In genomic region chr10:80171252-80171651, GRCm38 (mm10) we compare ENCODE assay signal across 10 mouse cellular contexts. TPM values are rescaled to one million over a fixed set of nuclear protein-coding genes. Genes with fewer than 3 reads are reported as not detected.
DNase-seq lines count a peak whose midpoint lies in the region; ATAC-seq lines count a peak whose summit lies in the region.
"Had no signal": no experiment of that assay in that cellular context is flagged by ENCODE, and none has a peak within 500 bp of the region (broad histone marks: within the 10 kb centered on the region; RNA-seq: fewer than 3 reads in every experiment).

No protein-coding gene starts in this region.

- peak overlapping the region; percentile 14 for H3K4me3 ChIP-seq in forebrain, embryonic 12.5 days (replicated peaks)
- no peak overlapping the region for H3K4me3 ChIP-seq in forebrain, embryonic 16.5 days (replicated peaks; ENCODE audit: low read length)
- H3K4me3 ChIP-seq in liver, embryonic 11.5 days (ENCODE audit: low read depth, low read length): peak overlapping the region; percentile 18
- H3K4me3 ChIP-seq in liver, embryonic 12.5 days: no peak overlapping the region
- 0 out of 2 replicates have a peak overlapping the region, but pooled peaks have one; percentile 7 for H3K4me3 ChIP-seq in hindbrain, embryonic 13.5 days
- H3K4me3 ChIP-seq in stomach, embryonic 15.5 days (replicated peaks): no peak overlapping the region; the same call in 1 of the 2 replicates

- 94% methylated on average over 15 of the region's 15 CpGs for WGBS in forebrain, embryonic 12.5 days
- whole genome bisulfite sequencing in forebrain, embryonic 16.5 days: 92% methylated on average over 15 of the region's 15 CpGs
- 90% methylated on average over 15 of the region's 15 CpGs for WGBS in liver, embryonic 11.5 days
- 89% methylated on average over 15 of the region's 15 CpGs for WGBS in liver, embryonic 12.5 days (ENCODE audit: insufficient replicate concordance)
- 92% methylated on average over 15 of the region's 15 CpGs for WGBS in hindbrain, embryonic 13.5 days
- WGBS in stomach, embryonic 15.5 days: 84% methylated on average over 15 of the region's 15 CpGs

- peaks cover 69% of the 10 kb centered on the region for H3K4me1 ChIP-seq in forebrain, embryonic 12.5 days
- H3K4me1 ChIP-seq in forebrain, embryonic 16.5 days (replicated peaks; ENCODE audit: control insufficient read depth, insufficient read depth, low read length): peaks cover 52% of the 10 kb centered on the region
- peaks cover 25% of the 10 kb centered on the region for H3K4me1 ChIP-seq in liver, embryonic 11.5 days (replicated peaks; ENCODE audit: control insufficient read depth, insufficient read depth, low read length)
- peaks cover 67% of the 10 kb centered on the region for H3K4me1 ChIP-seq in liver, embryonic 12.5 days
- H3K4me1 ChIP-seq in hindbrain, embryonic 13.5 days (replicated peaks): peaks cover 69% of the 10 kb centered on the region
- H3K4me1 ChIP-seq in stomach, embryonic 15.5 days: peaks cover 45% of the 10 kb centered on the region

- no peak for ATAC-seq in forebrain, embryonic 12.5 days (ENCODE audit: low FRiP score)
- ATAC-seq in forebrain, embryonic 16.5 days: no peak
- ATAC-seq in liver, embryonic 11.5 days (replicated peaks; ENCODE audit: low FRiP score): no peak
- no peak for ATAC-seq in liver, embryonic 12.5 days
- ATAC-seq in hindbrain, embryonic 13.5 days (ENCODE audit: low FRiP score): no peak
- no peak for ATAC-seq in stomach, embryonic 15.5 days (ENCODE audit: insufficient read depth, low FRiP score, low read depth)

- peak overlapping the region; percentile 86 for H3K27ac ChIP-seq in forebrain, embryonic 12.5 days
- no peak overlapping the region for H3K27ac ChIP-seq in forebrain, embryonic 16.5 days (ENCODE audit: low read length)
- no peak overlapping the region for H3K27ac ChIP-seq in liver, embryonic 11.5 days (ENCODE audit: low read depth, low read length)
- H3K27ac ChIP-seq in liver, embryonic 12.5 days: no peak overlapping the region
- H3K27ac ChIP-seq in hindbrain, embryonic 13.5 days: peak overlapping the region; percentile 93; the same call in 1 of the 2 replicates
- peak overlapping the region; percentile 40 for H3K27ac ChIP-seq in stomach, embryonic 15.5 days

- peak overlapping the region; percentile 8; the same call in 1 of the 2 replicates for H3K4me2 ChIP-seq in forebrain, embryonic 12.5 days
- no peak overlapping the region for H3K4me2 ChIP-seq in forebrain, embryonic 16.5 days (ENCODE audit: low read length)
- H3K4me2 ChIP-seq in liver, embryonic 11.5 days: no peak overlapping the region; the same call in 1 of the 2 replicates
- H3K4me2 ChIP-seq in liver, embryonic 12.5 days: no peak overlapping the region
- H3K4me2 ChIP-seq in hindbrain, embryonic 13.5 days: no peak overlapping the region
- H3K4me2 ChIP-seq in stomach, embryonic 15.5 days: no peak overlapping the region

- no peaks in the 10 kb centered on the region for H3K27me3 ChIP-seq in forebrain, embryonic 12.5 days
- H3K27me3 ChIP-seq in forebrain, embryonic 16.5 days (replicated peaks; ENCODE audit: control insufficient read depth, insufficient read depth, low read length): no peaks in the 10 kb centered on the region
- no peaks in the 10 kb centered on the region for H3K27me3 ChIP-seq in liver, embryonic 11.5 days (replicated peaks; ENCODE audit: control insufficient read depth, insufficient read depth, low read length)
- no peaks in the 10 kb centered on the region for H3K27me3 ChIP-seq in liver, embryonic 12.5 days (replicated peaks)
- H3K27me3 ChIP-seq in hindbrain, embryonic 13.5 days: no peaks in the 10 kb centered on the region
- H3K27me3 ChIP-seq in stomach, embryonic 15.5 days (replicated peaks): no peaks in the 10 kb centered on the region
- H3K27me3 ChIP-seq: CH12.LX had no signal

- H3K36me3 ChIP-seq in forebrain, embryonic 12.5 days (replicated peaks): peaks cover 29% of the 10 kb centered on the region
- H3K36me3 ChIP-seq in forebrain, embryonic 16.5 days (ENCODE audit: control insufficient read depth, insufficient read depth): peaks cover 18% of the 10 kb centered on the region
- peaks cover 22% of the 10 kb centered on the region for H3K36me3 ChIP-seq in liver, embryonic 11.5 days (ENCODE audit: control insufficient read depth, insufficient read depth, low read length)
- H3K36me3 ChIP-seq in liver, embryonic 12.5 days: peaks cover 31% of the 10 kb centered on the region
- peaks cover 33% of the 10 kb centered on the region for H3K36me3 ChIP-seq in hindbrain, embryonic 13.5 days
- H3K36me3 ChIP-seq in stomach, embryonic 15.5 days: peaks cover 27% of the 10 kb centered on the region

- no peaks in the 10 kb centered on the region for H3K9me3 ChIP-seq in forebrain, embryonic 12.5 days
- H3K9me3 ChIP-seq in forebrain, embryonic 16.5 days (ENCODE audit: control insufficient read depth, low read length): no peaks in the 10 kb centered on the region
- H3K9me3 ChIP-seq in liver, embryonic 11.5 days (ENCODE audit: control insufficient read depth, low read length): no peaks in the 10 kb centered on the region
- H3K9me3 ChIP-seq in liver, embryonic 12.5 days (replicated peaks): no peaks in the 10 kb centered on the region; the same call in 1 of the 2 replicates
- H3K9me3 ChIP-seq in hindbrain, embryonic 13.5 days: no peaks in the 10 kb centered on the region
- H3K9me3 ChIP-seq in stomach, embryonic 15.5 days: no peaks in the 10 kb centered on the region

- no peak for DNase-seq in liver, embryonic 11.5 days (ENCODE audit: low spot score)
- no peak for DNase-seq in thymus, postnatal 0 days (ENCODE audit: low spot score)
- DNase-seq: kidney, postnatal 36 days; lung, adult 2 months had no signal

- H3K9ac ChIP-seq in forebrain, embryonic 12.5 days: no peak overlapping the region
- no peak overlapping the region for H3K9ac ChIP-seq in forebrain, embryonic 16.5 days (replicated peaks; ENCODE audit: low read depth, low read length)
- no peak overlapping the region for H3K9ac ChIP-seq in liver, embryonic 11.5 days (ENCODE audit: low read depth, low read length)
- H3K9ac ChIP-seq in liver, embryonic 12.5 days: no peak overlapping the region
- H3K9ac ChIP-seq in hindbrain, embryonic 13.5 days: peak overlapping the region; percentile 71; the same call in 1 of the 2 replicates
- no peak overlapping the region for H3K9ac ChIP-seq in stomach, embryonic 15.5 days

RNA-seq across cellular contexts. Expression of gene 1600002K03Rik, which starts 1.5 kb away (rescaled TPM):
- polyA plus RNA-seq in forebrain, embryonic 12.5 days (2016; fragmentation: Nextera tagmentation; extraction: Ambion mirVana): 11.1 and 11.6 TPM in 2 replicates
- 8.5 and 10.6 TPM in 2 replicates for polyA plus RNA-seq in forebrain, embryonic 16.5 days (2015; fragmentation: Nextera tagmentation; extraction: Ambion mirVana)
- 21.8 and 27.4 TPM in 2 replicates for polyA plus RNA-seq in liver, embryonic 11.5 days (2014; fragmentation: Nextera tagmentation; extraction: Ambion mirVana)
- 14.0 and 16.4 TPM in 2 replicates for polyA plus RNA-seq in liver, embryonic 12.5 days (2016; fragmentation: Nextera tagmentation; extraction: Ambion mirVana)
- 11.9 and 14.1 TPM in 2 replicates for polyA plus RNA-seq in hindbrain, embryonic 13.5 days (2015; fragmentation: Nextera tagmentation; extraction: Ambion mirVana)
- polyA plus RNA-seq in stomach, embryonic 15.5 days (2015; fragmentation: Nextera tagmentation; extraction: Ambion mirVana): 17.5 and 19.7 TPM in 2 replicates
- polyA plus RNA-seq in thymus, postnatal 0 days (2015; fragmentation: Nextera tagmentation; extraction: Ambion mirVana): 15.3 and 15.4 TPM in 2 replicates

RNA-seq across cellular contexts. Expression of gene Cirbp, which starts 5.5 kb away (rescaled TPM):
- polyA plus RNA-seq in forebrain, embryonic 12.5 days (2016; fragmentation: Nextera tagmentation; extraction: Ambion mirVana): 224 and 240 TPM in 2 replicates
- polyA plus RNA-seq in forebrain, embryonic 16.5 days (2015; fragmentation: Nextera tagmentation; extraction: Ambion mirVana): 318 and 335 TPM in 2 replicates
- 22.5 and 25.1 TPM in 2 replicates for polyA plus RNA-seq in liver, embryonic 11.5 days (2014; fragmentation: Nextera tagmentation; extraction: Ambion mirVana)
- polyA plus RNA-seq in liver, embryonic 12.5 days (2016; fragmentation: Nextera tagmentation; extraction: Ambion mirVana): 22.1 and 27.3 TPM in 2 replicates
- polyA plus RNA-seq in hindbrain, embryonic 13.5 days (2015; fragmentation: Nextera tagmentation; extraction: Ambion mirVana): 364 and 409 TPM in 2 replicates
- polyA plus RNA-seq in stomach, embryonic 15.5 days (2015; fragmentation: Nextera tagmentation; extraction: Ambion mirVana): 90.3 and 103 TPM in 2 replicates
- 226 and 376 TPM in 2 replicates for polyA plus RNA-seq in thymus, postnatal 0 days (2015; fragmentation: Nextera tagmentation; extraction: Ambion mirVana)

RNA-seq across cellular contexts. Expression of gene Efna2, which starts 8.0 kb away (rescaled TPM):
- 36.4 and 48.9 TPM in 2 replicates for polyA plus RNA-seq in forebrain, embryonic 12.5 days (2016; fragmentation: Nextera tagmentation; extraction: Ambion mirVana)
- 24.8 and 25.4 TPM in 2 replicates for polyA plus RNA-seq in forebrain, embryonic 16.5 days (2015; fragmentation: Nextera tagmentation; extraction: Ambion mirVana)
- polyA plus RNA-seq in liver, embryonic 11.5 days (2014; fragmentation: Nextera tagmentation; extraction: Ambion mirVana): 9.4 and 10.7 TPM in 2 replicates
- 3.1 and 3.4 TPM in 2 replicates for polyA plus RNA-seq in liver, embryonic 12.5 days (2016; fragmentation: Nextera tagmentation; extraction: Ambion mirVana)
- 18.8 and 21.4 TPM in 2 replicates for polyA plus RNA-seq in hindbrain, embryonic 13.5 days (2015; fragmentation: Nextera tagmentation; extraction: Ambion mirVana)
- polyA plus RNA-seq in stomach, embryonic 15.5 days (2015; fragmentation: Nextera tagmentation; extraction: Ambion mirVana): 15.7 TPM in 2 replicates
- polyA plus RNA-seq in thymus, postnatal 0 days (2015; fragmentation: Nextera tagmentation; extraction: Ambion mirVana): 1.2 and 1.6 TPM in 2 replicates

RNA-seq across cellular contexts. Expression of gene Midn, which starts 23.2 kb away (rescaled TPM):
- 45.0 and 50.3 TPM in 2 replicates for polyA plus RNA-seq in forebrain, embryonic 12.5 days (2016; fragmentation: Nextera tagmentation; extraction: Ambion mirVana)
- 26.5 and 30.9 TPM in 2 replicates for polyA plus RNA-seq in forebrain, embryonic 16.5 days (2015; fragmentation: Nextera tagmentation; extraction: Ambion mirVana)
- 19.2 and 20.1 TPM in 2 replicates for polyA plus RNA-seq in liver, embryonic 11.5 days (2014; fragmentation: Nextera tagmentation; extraction: Ambion mirVana)
- 5.7 and 6.3 TPM in 2 replicates for polyA plus RNA-seq in liver, embryonic 12.5 days (2016; fragmentation: Nextera tagmentation; extraction: Ambion mirVana)
- polyA plus RNA-seq in hindbrain, embryonic 13.5 days (2015; fragmentation: Nextera tagmentation; extraction: Ambion mirVana): 32.4 and 34.7 TPM in 2 replicates
- polyA plus RNA-seq in stomach, embryonic 15.5 days (2015; fragmentation: Nextera tagmentation; extraction: Ambion mirVana): 16.0 and 19.8 TPM in 2 replicates
- 13.1 and 18.8 TPM in 2 replicates for polyA plus RNA-seq in thymus, postnatal 0 days (2015; fragmentation: Nextera tagmentation; extraction: Ambion mirVana)

RNA-seq across cellular contexts. Expression of gene Cbarp, which starts 30.6 kb away (rescaled TPM):
- 13.2 and 13.8 TPM in 2 replicates for polyA plus RNA-seq in forebrain, embryonic 12.5 days (2016; fragmentation: Nextera tagmentation; extraction: Ambion mirVana)
- polyA plus RNA-seq in forebrain, embryonic 16.5 days (2015; fragmentation: Nextera tagmentation; extraction: Ambion mirVana): 33.0 and 44.5 TPM in 2 replicates
- 2.8 and 3.1 TPM in 2 replicates for polyA plus RNA-seq in liver, embryonic 11.5 days (2014; fragmentation: Nextera tagmentation; extraction: Ambion mirVana)
- polyA plus RNA-seq in liver, embryonic 12.5 days (2016; fragmentation: Nextera tagmentation; extraction: Ambion mirVana): 0.94 and 0.96 TPM in 2 replicates
- polyA plus RNA-seq in hindbrain, embryonic 13.5 days (2015; fragmentation: Nextera tagmentation; extraction: Ambion mirVana): 57.4 and 59.2 TPM in 2 replicates
- 5.1 and 6.7 TPM in 2 replicates for polyA plus RNA-seq in stomach, embryonic 15.5 days (2015; fragmentation: Nextera tagmentation; extraction: Ambion mirVana)
- 3.5 and 4.3 TPM in 2 replicates for polyA plus RNA-seq in thymus, postnatal 0 days (2015; fragmentation: Nextera tagmentation; extraction: Ambion mirVana)

Comparison
In these comparisons a context has a peak if more than half of its experiments do, and no peak if none do; other contexts are left out.
1. H3K27ac ChIP-seq: peak in forebrain, embryonic 12.5 days (single experiment), hindbrain, embryonic 13.5 days (single experiment) and stomach, embryonic 15.5 days (single experiment); none in forebrain, embryonic 16.5 days (single experiment), liver, embryonic 11.5 days (single experiment) and liver, embryonic 12.5 days (single experiment).
2. H3K4me3 ChIP-seq: peak in forebrain, embryonic 12.5 days (single experiment), liver, embryonic 11.5 days (single experiment) and hindbrain, embryonic 13.5 days (single experiment); none in forebrain, embryonic 16.5 days (single experiment), liver, embryonic 12.5 days (single experiment) and stomach, embryonic 15.5 days (single experiment).